Mouse (Mus musculus): Measurements from ENCODE around the gene Gja1. TPM values are rescaled to one million over a fixed set of nuclear protein-coding genes. Genes with fewer than 3 reads are reported as not detected.

The Gja1 gene
- polyA plus RNA-seq, 1 experiment from 2014 or later: 38.4 TPM

DNA sequence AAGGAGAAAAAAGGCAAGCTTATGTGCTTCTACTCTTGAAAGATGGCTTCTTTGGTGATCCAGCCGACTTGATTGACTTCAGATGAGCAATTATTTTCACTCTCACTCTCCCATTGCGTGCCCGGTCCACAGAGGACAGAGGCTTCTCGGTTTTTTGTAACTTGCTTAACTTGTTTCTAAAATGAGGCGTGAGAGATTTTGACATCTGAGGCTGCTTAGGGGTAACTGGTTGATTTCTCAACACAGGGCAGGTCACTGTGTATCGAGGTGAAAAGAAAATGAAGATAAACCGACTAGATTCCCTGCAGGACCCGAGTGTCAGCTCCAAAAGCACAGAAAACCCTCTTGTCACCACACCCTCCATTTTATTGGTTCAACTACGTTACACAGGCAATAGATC, 28.8 kb downstream of the Gja1 start:
- Histone ChIP-seq H3K36me3 (ENCODE audit: control insufficient read depth, insufficient read depth, low read length) (no peaks in the 10 kb centered on the region), H3K4me2 (ENCODE audit: low read depth, low read length) (no peak overlapping the region), H3K27me3 (ENCODE audit: control insufficient read depth, insufficient read depth, low read length) (no peaks in the 10 kb centered on the region), H3K27ac (ENCODE audit: low read depth, low read length) (no peak overlapping the region), H3K4me3 (ENCODE audit: low read depth, low read length) (no peak overlapping the region), H3K9ac (replicated peaks; ENCODE audit: low read depth, low read length) (no peak overlapping the region), H3K9me3 (ENCODE audit: control insufficient read depth, low read length) (no peaks in the 10 kb centered on the region), H3K4me1 (ENCODE audit: control insufficient read depth, insufficient read depth, low read length) (no peaks in the 10 kb centered on the region)
- WGBS: 83% methylated on average over 9 of the region's 9 CpGs
- no peak for ATAC-seq (ENCODE audit: low read depth)

DNA sequence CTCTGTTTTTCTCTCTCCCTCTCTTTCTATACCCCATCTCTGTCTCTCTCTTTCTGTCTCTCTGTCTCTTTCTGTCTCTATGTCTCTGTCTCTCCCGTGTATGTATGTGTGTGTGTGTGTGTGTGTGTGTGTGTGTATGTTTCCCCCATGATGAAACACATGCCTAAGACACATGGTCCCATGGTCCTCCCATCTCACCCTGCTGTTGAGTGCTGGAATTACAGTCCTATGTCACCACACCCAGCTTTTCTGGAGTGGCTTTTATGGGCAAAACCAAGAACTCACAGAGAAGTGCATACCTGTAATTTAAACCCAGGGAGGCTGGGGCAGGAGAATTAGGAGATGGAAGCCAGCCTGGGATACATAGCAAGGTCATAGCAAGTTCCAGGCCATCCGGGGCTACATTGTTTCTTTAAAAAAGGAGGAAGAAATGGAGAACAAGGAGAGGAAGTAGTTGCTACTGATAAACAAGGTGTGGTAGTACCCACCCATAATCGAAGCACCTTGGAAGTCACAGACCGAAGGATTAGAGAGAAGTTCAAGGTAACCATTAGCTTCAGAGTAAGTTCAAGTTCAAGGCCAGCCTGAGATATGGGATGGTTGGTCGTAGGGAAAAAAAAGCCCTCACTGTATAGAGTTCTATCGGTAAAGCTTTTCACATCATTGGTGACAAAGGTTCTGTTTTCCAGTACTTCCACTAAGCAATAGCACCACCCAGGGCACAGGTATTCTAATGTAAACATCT, 29.4 kb downstream of the Gja1 start:
- Histone ChIP-seq H3K9ac (replicated peaks; ENCODE audit: low read depth, low read length) (no peak overlapping the region), H3K4me2 (ENCODE audit: low read depth, low read length) (no peak overlapping the region), H3K4me1 (ENCODE audit: control insufficient read depth, insufficient read depth, low read length) (no peaks in the 10 kb centered on the region), H3K27me3 (ENCODE audit: control insufficient read depth, insufficient read depth, low read length) (no peaks in the 10 kb centered on the region), H3K4me3 (ENCODE audit: low read depth, low read length) (no peak overlapping the region), H3K9me3 (ENCODE audit: control insufficient read depth, low read length) (no peaks in the 10 kb centered on the region), H3K36me3 (ENCODE audit: control insufficient read depth, insufficient read depth, low read length) (no peaks in the 10 kb centered on the region), H3K27ac (ENCODE audit: low read depth, low read length) (no peak overlapping the region)
- 88% methylated on average over 6 of the region's 6 CpGs for WGBS
- no peak for ATAC-seq (ENCODE audit: low read depth)

DNA sequence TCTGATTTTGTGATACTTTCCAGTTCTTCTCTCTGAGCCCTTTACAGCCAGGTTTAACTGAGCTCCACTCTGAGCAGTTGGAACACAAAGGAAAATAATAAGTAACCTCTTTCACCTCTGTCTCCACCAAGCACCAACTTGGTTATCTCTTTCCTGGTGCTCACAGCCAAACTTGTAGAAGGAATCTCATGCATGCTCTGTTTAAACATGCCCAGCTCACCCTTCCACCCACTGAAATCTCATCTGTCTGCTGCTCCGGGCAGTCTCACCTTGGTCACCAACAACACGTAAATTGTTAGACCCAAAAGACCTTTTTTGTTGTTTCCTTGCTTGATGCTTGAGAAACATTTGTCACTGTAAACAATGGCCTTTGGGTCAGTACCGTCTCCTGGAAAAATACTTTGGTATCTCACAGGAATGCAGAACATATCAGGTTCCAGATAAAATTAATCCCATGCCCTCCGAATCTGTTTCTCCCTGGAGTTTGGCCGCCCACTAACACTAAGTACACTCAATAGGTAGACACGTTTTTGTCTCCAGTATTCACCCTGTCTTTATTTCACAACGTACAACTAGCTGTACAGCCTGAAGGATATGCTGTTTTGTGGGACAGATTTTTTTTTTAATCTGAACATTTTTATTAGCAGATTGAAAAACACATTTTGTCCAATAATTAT, 38.9 kb downstream of the Gja1 start:
- Histone ChIP-seq H3K9me3 (ENCODE audit: control insufficient read depth, low read length) (no peaks in the 10 kb centered on the region), H3K36me3 (ENCODE audit: control insufficient read depth, insufficient read depth, low read length) (no peaks in the 10 kb centered on the region), H3K4me3 (ENCODE audit: low read depth, low read length) (no peak overlapping the region), H3K27me3 (ENCODE audit: control insufficient read depth, insufficient read depth, low read length) (no peaks in the 10 kb centered on the region), H3K9ac (replicated peaks; ENCODE audit: low read depth, low read length) (no peak overlapping the region), H3K4me2 (ENCODE audit: low read depth, low read length) (no peak overlapping the region), H3K27ac (ENCODE audit: low read depth, low read length) (no peak overlapping the region), H3K4me1 (ENCODE audit: control insufficient read depth, insufficient read depth, low read length) (no peaks in the 10 kb centered on the region)
- no peak for ATAC-seq (ENCODE audit: low read depth)
- WGBS: 86% methylated on average over 7 of the region's 7 CpGs

DNA sequence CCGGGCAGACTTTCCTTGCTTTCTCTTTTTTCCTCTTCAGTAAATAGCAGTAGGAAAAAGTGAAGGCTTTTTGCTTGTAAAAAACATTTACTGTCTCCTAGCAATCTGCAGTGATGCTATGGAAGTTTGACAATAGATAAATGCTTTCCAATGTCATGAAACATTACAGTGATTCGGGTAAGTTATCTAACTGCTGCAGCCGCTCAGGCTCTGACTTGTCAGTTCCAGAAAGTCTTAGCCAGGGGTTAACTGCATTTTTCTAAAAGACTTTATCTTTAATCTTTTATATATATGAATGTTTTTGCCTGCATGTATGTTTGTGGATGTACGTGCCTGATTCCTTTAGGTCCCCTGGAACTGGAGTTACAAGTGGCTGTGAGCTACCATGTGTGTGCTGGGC, 45.4 kb downstream of the Gja1 start:
- Histone ChIP-seq H3K36me3 (ENCODE audit: control insufficient read depth, insufficient read depth, low read length) (no peaks in the 10 kb centered on the region), H3K4me1 (ENCODE audit: control insufficient read depth, insufficient read depth, low read length) (no peaks in the 10 kb centered on the region), H3K27ac (ENCODE audit: low read depth, low read length) (no peak overlapping the region), H3K9ac (replicated peaks; ENCODE audit: low read depth, low read length) (no peak overlapping the region), H3K9me3 (ENCODE audit: control insufficient read depth, low read length) (no peaks in the 10 kb centered on the region), H3K4me2 (ENCODE audit: low read depth, low read length) (no peak overlapping the region), H3K27me3 (ENCODE audit: control insufficient read depth, insufficient read depth, low read length) (no peaks in the 10 kb centered on the region), H3K4me3 (ENCODE audit: low read depth, low read length) (no peak overlapping the region)
- WGBS: 80% methylated on average over 4 of the region's 4 CpGs
- no peak for ATAC-seq (ENCODE audit: low read depth)

DNA sequence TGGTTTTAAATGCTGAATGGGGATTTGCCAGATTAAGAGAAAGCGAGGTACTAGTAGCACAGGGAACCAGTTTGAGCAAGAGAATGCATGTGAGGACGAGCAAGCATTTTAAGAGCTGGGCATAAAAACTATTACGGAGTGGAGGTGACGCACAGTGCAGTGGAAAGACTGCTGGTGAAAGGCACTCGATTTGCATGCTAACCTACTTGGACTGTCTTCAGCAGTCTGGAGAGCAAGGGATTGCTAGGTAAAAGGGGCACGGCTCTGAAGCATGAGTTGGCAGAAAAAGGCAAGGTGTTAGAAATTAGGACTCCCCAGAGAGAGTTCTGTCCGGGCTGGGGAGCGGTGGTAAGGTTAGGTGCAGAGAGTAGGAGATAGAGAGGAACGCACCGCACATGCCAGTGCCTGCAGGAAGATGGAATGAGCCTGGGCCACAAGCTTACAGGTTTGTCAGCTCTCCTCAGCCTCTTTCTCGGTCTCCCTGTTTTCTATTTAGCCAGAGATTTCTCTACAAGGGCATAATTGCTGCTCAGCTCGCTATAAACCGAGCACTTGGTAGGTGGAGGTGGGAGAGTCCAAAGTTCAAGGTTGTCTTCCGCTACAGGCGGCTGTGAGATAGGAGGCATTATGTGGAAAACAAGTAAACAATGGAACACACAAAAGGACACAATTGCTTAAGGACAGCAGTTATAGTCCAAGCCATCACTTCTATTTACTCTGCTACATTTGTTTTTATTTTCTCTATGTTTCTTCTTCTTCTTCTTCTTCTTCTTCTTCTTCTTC, 48.1 kb downstream of the Gja1 start:
- H3K27me3 ChIP-seq (ENCODE audit: control insufficient read depth, insufficient read depth, low read length): no peaks in the 10 kb centered on the region
- no peak overlapping the region for H3K4me2 ChIP-seq (ENCODE audit: low read depth, low read length)
- H3K36me3 ChIP-seq (ENCODE audit: control insufficient read depth, insufficient read depth, low read length): no peaks in the 10 kb centered on the region
- H3K9me3 ChIP-seq (ENCODE audit: control insufficient read depth, low read length): no peaks in the 10 kb centered on the region
- no peak overlapping the region for H3K9ac ChIP-seq (replicated peaks; ENCODE audit: low read depth, low read length)
- H3K27ac ChIP-seq (ENCODE audit: low read depth, low read length): no peak overlapping the region
- H3K4me3 ChIP-seq (ENCODE audit: low read depth, low read length): no peak overlapping the region
- 72% methylated on average over 15 of the region's 15 CpGs for WGBS
- no peaks in the 10 kb centered on the region for H3K4me1 ChIP-seq (ENCODE audit: control insufficient read depth, insufficient read depth, low read length)
- ATAC-seq (ENCODE audit: low read depth): no peak

DNA sequence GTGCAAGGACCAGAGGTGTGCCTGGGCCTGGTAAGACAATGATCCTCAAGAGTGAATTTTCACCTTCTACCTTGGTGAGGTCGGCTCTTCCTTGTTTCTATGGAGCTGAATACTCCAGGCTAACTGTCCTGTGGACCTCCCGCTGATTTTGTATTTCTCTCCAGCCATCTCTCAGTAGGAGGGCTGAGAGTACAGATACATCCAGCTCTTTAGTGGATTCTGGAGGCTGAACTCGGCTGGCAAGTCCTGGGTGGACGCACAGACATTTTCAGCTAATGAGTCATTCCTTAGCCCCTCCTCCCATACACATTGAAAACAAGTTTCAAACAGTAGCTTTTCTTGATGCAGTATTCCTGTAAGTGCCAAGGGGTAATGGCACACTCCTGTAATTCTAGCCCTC, 49.2 kb downstream of the Gja1 start:
- Histone ChIP-seq H3K4me1 (ENCODE audit: control insufficient read depth, insufficient read depth, low read length) (no peaks in the 10 kb centered on the region), H3K27ac (ENCODE audit: low read depth, low read length) (no peak overlapping the region), H3K9ac (replicated peaks; ENCODE audit: low read depth, low read length) (no peak overlapping the region), H3K36me3 (ENCODE audit: control insufficient read depth, insufficient read depth, low read length) (no peaks in the 10 kb centered on the region), H3K4me3 (ENCODE audit: low read depth, low read length) (no peak overlapping the region), H3K4me2 (ENCODE audit: low read depth, low read length) (no peak overlapping the region), H3K9me3 (ENCODE audit: control insufficient read depth, low read length) (no peaks in the 10 kb centered on the region), H3K27me3 (ENCODE audit: control insufficient read depth, insufficient read depth, low read length) (no peaks in the 10 kb centered on the region)
- 57% methylated on average over 4 of the region's 4 CpGs for WGBS
- ATAC-seq (ENCODE audit: low read depth): no peak

DNA sequence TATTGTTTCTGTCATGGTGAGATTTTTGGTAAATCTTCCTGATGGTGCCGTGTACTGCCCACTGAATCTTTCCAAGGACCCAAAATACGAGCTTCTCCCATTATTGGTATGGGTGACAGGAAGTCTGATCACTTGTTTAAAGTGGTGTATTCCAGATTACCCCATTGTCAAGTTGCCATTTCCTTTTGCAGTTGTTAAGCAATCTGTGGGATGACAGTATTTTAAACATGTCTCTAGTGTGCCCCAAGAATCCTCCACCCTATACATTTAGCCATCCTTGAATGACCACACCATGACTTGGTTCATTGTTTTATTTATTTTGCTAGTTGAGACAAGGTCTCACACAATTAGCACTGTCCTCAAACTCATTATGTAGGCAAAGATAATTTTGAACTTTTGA, 50.3 kb downstream of the Gja1 start:
- Histone ChIP-seq H3K4me1 (ENCODE audit: control insufficient read depth, insufficient read depth, low read length) (no peaks in the 10 kb centered on the region), H3K27ac (ENCODE audit: low read depth, low read length) (no peak overlapping the region), H3K4me3 (ENCODE audit: low read depth, low read length) (no peak overlapping the region), H3K9me3 (ENCODE audit: control insufficient read depth, low read length) (no peaks in the 10 kb centered on the region), H3K27me3 (ENCODE audit: control insufficient read depth, insufficient read depth, low read length) (no peaks in the 10 kb centered on the region), H3K9ac (replicated peaks; ENCODE audit: low read depth, low read length) (no peak overlapping the region), H3K4me2 (ENCODE audit: low read depth, low read length) (no peak overlapping the region), H3K36me3 (ENCODE audit: control insufficient read depth, insufficient read depth, low read length) (no peaks in the 10 kb centered on the region)
- ATAC-seq (ENCODE audit: low read depth): no peak
- 79% methylated on average over 2 of the region's 2 CpGs for WGBS

DNA sequence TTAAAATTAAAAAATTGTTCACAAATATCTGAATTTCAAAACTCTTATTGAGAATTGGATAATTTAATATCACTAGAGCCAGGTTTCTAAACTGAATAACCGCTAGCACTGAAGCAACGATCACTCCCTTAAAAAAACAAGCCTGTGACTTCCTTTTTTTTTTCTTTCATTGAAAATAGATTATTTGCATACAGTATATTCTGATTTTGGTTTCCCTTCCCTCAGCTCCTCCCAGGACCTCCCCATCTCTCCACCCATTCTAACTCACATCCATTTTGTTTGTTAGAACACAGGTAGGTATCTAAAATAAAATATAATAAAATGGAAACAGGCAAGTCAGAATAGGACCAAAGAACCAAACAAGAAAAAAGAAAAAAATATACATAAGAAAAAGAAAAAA, 50.7 kb downstream of the Gja1 start:
- H3K9me3 ChIP-seq (ENCODE audit: control insufficient read depth, low read length): no peaks in the 10 kb centered on the region
- H3K36me3 ChIP-seq (ENCODE audit: control insufficient read depth, insufficient read depth, low read length): no peaks in the 10 kb centered on the region
- H3K9ac ChIP-seq (replicated peaks; ENCODE audit: low read depth, low read length): no peak overlapping the region
- ATAC-seq (ENCODE audit: low read depth): no peak
- H3K27me3 ChIP-seq (ENCODE audit: control insufficient read depth, insufficient read depth, low read length): no peaks in the 10 kb centered on the region
- H3K4me3 ChIP-seq (ENCODE audit: low read depth, low read length): no peak overlapping the region
- H3K4me2 ChIP-seq (ENCODE audit: low read depth, low read length): no peak overlapping the region
- WGBS: 87% methylated on average over 2 of the region's 2 CpGs
- no peak overlapping the region for H3K27ac ChIP-seq (ENCODE audit: low read depth, low read length)
- H3K4me1 ChIP-seq (ENCODE audit: control insufficient read depth, insufficient read depth, low read length): no peaks in the 10 kb centered on the region

DNA sequence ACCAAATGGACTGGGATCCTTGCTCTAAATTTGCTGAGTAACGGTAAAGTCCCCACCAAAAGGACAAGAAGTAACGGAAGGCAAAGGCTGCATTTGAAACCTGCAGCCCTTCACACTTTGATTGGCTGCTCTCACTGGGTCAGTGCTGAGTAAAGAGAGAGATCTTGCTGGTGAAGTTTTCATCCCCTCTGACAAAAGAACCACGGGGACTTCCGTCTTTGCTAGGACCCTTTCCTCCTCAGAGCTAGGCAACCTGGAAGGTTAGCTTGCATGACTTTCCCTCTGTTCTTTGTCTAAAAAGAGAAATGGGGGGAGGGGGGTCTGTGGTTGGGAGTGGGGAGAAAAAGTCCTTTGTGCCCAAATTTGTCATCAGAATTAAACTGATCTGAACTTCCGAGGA, 51.9 kb downstream of the Gja1 start:
- no peak overlapping the region for H3K4me2 ChIP-seq (ENCODE audit: low read depth, low read length)
- H3K27me3 ChIP-seq (ENCODE audit: control insufficient read depth, insufficient read depth, low read length): no peaks in the 10 kb centered on the region
- no peak overlapping the region for H3K9ac ChIP-seq (replicated peaks; ENCODE audit: low read depth, low read length)
- H3K27ac ChIP-seq (ENCODE audit: low read depth, low read length): no peak overlapping the region
- ATAC-seq (ENCODE audit: low read depth): no peak
- H3K4me3 ChIP-seq (ENCODE audit: low read depth, low read length): no peak overlapping the region
- H3K4me1 ChIP-seq (ENCODE audit: control insufficient read depth, insufficient read depth, low read length): no peaks in the 10 kb centered on the region
- no peaks in the 10 kb centered on the region for H3K9me3 ChIP-seq (ENCODE audit: control insufficient read depth, low read length)
- no peaks in the 10 kb centered on the region for H3K36me3 ChIP-seq (ENCODE audit: control insufficient read depth, insufficient read depth, low read length)
- WGBS: 87% methylated on average over 5 of the region's 5 CpGs
